Mouse (Mus musculus): ENCODE measurements at regions not wholly inside any gene's neighbourhood (a gene's known extent, or its start where the extent isn't known, plus 50 kb on each side); places are given as distances from the start of the nearest gene placed in this dataset.
"Not testable (repeated sequence)": the region's sequence is repeated elsewhere in the genome, so short reads cannot be mapped to it uniquely, and the experiment has no call there.

DNA sequence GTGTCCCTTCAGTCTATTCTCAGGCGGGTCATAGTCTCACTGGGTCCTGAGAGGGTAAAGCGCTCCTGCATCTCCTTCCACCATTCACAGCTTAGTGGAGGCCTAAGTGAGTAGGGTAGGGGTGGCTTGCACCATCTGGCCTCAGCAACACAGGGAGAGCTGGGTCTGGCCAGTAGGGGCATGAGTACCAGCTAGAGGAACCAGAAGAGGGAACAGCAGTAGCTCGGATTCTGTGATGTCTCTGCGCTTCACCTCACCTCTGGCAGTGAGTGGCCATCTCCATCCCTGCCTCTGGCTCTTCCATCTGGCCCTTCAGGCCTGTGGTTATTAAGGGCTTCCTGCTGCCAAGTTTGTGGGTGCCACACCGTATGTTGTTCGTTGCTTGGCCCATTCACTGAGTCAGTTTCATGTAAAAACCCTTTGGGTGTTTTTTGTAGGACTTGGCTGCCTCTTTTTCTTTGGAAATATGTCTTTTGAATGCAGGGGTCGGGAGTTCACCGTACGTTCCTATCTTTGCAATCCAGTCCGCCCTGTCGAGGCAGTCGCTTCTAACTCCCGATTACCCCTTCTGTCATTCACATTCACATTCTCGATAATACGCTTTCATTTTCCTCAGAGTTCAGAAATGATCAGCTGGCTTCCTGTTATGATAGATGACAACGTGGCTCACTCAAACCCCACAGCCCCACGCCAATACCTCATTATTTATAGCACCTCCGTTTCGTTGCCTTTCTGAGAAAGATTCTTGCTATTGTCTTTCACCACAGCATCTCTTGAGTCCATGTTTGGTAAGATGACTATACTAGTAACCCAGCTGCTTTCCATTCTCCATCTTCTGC is 99.4 kb upstream of the Mrps10 start:
- DNase-seq: no peak

DNA sequence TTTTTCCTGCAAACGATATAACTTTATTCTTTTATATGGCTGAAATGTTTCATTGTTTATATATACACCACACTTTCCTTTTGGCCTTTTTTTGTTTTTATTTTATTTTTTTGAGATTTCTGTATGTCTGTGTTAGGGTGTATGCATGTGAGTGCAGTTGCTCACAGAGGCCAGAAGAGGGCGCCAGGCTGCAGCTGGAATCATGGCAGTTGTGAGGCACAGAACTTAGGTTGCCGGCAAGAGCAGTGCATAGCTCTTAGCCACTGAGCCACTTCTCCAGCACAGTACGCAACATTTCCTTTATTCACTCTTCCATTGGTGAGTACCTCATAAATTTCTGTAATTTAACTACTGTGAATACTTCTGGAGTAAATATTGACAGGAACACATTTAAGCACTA is 100.8 kb upstream of the Mrps10 start:
- no peak for DNase-seq

DNA sequence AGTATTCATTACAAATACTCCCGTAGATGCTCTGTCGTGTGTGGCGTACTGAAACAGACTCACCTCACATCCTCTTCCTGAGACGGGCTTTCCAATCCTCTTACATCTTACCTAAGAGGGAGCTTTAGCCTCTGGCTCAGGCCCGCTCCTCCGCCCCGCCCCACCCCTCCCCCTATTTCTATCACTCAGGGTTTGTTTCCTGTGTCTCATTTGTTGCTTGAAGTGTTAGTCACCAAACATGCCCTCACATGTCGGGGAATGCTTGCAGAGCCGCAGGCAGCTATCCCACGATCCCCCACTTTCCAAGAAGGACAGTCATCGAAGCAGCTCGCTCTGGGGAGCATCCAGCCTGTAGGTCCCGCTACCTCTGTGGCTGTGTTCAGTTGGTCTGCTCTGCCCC is 101.6 kb upstream of the Mrps10 start:
- DNase-seq: no peak

DNA sequence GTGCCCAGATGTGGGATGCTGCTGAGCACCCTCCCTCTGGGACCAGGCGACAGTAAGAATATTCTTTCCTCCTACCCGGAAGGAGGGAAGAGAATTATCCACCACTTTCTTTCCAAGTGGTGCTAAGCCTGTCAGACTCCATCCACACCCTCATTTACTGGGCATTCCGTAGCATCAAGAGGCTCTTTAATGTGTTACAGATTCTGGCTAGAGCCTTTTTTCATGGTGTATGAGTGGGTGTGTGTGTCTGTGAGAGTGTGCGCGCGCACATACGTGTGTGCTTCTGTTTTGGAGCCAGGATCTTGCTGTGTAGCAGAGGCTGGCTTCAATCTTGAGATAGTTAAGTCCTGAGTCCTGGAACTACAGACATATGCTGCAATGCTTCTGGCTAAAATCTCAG is 102.4 kb upstream of the Mrps10 start:
- no peak for DNase-seq

DNA sequence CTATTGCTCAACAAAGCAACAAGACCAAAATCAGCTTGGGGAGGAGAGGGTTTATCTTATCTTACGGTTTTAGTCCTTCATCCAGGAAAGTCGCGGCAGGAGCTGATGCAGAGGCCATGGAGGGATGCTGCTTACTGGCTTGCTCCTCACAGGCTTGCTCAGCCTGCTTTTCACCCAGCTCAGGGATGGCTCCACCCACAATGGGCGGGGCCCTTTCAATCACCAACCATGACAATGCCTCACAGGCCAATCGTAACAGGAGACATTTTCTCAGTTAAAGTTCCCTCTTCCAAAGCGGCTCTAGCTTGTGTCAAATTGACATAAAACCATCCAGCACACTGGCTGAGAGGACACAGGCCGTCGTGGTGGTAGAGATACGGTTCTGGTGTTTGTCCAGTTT is 105.7 kb upstream of the Mrps10 start:
- no peak for DNase-seq

DNA sequence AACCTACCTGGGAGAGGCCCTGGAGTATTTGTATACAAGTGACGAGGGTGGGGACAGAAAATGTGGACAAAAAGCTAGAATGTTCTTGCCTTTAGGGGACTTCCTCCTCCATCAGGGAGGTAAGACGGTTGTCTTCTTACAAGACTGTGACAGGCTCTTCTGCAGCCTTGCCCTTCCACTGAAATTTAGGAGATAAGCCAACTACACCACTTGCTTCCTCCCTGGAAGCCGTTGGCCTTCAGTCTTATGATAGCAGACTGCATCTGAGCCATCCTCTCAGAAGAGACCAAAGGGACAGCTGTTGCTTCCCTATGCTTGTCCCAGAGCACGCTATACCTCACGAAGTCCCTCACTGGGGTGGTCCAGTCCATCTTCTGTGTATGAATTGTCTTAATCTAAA is 106.5 kb upstream of the Mrps10 start:
- DNase-seq: no peak

DNA sequence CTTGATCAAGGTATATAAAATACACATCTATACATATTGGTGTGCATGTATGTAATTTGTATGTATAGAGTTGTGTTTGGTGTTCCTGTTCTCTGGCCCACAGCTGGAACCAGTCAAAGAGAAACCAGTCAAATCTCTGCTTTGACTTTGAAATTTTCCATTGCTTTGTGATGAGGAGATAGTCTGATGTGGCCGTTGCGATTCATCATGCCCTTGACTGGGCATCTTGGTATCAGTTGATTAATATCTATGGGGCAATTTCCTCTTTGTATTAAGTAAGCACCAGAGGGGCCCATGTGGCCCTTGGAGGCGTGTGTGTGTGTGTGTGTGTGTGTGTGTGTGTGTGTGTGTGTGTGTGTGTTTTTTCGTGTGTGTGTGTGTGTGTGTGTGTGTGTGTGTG is 107.7 kb upstream of the Mrps10 start:
- no peak for DNase-seq

DNA sequence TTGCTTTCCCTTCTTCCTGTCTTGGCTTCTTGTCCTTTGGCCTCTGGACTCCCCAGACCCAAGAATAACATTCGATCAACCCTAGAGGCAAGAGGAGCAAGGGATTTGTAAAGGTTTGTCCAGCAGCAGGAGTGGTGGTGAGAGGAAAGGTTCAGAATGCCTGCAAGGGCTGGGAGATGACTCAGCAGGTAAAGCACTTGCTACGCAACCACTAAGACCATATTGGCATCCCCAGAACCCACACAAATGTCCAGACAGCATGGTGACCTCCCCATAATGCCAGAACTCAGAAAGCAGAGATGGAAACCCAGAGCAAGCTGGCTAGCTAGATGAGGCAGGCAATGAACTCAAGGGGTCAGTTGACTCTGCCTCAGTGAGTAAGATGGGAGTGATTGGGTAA is 110.4 kb upstream of the Mrps10 start:
- DNase-seq: no peak

DNA sequence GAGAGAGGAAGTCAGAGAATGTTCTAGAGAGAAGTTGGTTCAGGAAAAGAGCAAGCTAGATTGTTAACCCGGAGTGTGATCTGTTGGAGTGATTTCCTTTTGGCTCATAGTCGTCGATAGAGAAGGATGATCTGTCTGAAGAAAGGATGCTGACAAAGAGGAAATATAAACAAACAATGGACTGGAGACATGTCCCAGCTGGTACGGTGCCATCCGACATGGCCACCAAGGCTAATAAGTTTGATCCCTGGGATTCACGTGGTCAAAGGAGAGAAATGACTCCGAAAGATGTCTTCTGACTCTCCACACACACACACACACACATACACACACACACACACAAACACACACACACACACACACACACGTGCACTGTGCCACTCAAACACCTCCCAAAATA is 113.5 kb upstream of the Mrps10 start:
- DNase-seq: no peak

DNA sequence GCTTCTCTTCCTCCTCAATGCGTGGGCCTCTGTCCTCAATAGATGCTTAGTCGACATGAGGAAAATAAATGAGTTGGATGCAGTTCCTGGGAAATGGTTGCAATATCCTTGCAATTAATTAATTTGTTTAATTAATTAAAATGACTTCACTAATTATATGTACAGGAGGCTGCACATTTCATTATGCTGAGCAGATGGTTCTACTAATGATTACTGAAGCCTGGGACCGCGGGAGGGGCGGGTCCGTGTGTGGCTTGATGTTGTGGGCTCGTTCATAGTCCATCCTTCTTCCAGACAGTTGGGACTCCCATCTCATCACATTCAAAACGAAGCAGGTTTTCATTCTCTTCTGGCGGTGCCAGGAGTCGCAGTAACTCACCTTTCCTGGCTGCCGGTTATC is 114.7 kb upstream of the Mrps10 start:
- DNase-seq: no peak

DNA sequence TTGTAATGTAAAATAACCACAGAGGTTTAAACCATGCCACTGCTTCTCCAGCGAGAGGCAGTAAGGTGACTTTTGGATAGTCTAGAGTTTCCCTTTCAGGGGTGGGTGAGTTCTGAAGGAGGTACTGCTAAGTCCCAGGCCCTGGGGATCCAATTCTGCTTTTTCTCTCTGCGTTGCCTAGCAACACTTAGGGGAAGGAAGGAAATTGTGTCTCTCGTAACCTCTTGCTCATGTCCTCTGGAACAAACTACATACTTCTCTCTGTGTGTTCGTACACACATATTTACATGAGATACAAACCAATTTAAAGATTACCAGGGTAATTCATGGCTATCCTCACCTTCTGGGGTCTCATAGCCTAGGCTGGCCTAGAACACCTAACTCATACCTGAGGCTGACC is 118.7 kb upstream of the Mrps10 start:
- peak in 1 of 2 experiments; percentile 27 for DNase-seq

DNA sequence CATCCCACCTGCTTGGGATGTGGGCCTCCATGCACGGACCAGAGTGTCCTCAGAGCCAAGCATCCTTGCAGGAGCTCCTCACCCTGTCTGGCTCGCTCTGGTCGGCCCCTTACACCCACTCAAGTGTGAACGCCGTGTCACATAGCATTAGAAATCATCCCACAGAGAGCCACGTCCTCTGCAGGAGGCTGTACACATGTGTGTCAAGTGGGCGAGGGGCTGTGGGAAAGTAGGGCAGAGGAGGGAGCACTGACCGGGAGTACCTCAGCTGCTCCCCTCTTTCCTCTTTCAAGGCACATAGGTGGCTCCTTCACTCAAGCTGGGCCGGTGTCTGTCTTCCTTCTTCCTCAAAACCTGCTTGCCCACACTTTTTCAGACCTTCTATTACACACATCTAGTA is 119.5 kb upstream of the Mrps10 start:
- no peak for DNase-seq

DNA sequence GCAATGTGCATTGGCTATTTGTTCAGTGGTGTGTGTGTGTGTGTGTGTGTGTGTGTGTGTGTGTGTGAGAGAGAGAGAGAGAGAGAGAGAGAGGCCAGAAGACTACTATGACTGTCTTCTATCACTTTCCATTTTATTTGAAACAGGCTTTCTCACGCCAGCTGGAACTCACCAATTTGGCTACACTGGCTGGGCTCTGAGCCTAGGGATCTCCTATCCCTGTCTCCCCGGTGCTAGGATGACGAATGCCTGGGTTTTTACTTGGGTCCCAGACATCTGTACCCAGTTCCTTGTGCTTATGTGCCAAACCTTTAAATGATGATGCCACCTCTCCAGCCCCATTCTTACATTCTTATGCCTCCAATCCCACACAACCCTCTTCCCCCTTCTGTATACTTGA is 120.6 kb upstream of the Mrps10 start:
- DNase-seq: peak in 1 of 2 experiments; percentile 18

DNA sequence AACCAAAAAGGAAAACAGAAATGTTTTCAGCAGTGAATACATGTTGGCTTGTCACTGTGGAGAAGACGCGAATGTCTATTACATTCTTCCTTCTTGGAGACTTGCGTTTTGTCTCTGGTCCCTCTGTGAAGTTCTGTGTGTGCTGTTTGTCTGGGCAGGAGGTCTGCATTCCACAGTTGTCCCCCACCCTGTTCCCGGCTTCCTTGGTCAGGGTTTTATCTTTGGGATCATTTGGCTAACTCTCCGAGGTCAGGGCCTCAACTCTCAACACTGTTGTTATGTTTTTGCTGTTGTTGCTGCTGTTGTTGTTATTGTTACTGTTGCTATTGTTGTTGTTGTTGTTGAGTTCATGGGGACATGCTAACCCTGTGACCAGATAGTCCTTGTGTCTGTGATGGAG is 121.2 kb upstream of the Mrps10 start:
- DNase-seq: peak; percentile 22 to 35

DNA sequence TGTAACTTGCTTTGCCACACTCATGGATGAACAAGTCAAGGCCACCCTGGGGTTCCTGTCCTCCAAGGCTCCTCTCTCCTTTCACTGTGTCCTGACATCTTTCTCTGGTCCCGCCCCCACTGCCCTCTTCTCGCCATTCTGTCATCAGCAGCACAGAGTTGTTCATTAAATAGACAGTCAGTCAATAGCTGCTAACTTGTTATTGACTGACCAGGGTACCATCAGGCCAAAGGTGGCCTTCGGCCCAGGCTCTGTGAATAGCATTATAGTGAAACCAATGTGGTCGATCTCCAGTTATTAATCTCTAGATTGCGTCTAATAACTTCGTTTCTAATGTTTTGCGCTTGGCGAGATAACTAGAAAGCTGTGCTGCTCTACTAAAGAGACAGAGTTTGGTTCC is 122.1 kb upstream of the Mrps10 start:
- DNase-seq: no peak

DNA sequence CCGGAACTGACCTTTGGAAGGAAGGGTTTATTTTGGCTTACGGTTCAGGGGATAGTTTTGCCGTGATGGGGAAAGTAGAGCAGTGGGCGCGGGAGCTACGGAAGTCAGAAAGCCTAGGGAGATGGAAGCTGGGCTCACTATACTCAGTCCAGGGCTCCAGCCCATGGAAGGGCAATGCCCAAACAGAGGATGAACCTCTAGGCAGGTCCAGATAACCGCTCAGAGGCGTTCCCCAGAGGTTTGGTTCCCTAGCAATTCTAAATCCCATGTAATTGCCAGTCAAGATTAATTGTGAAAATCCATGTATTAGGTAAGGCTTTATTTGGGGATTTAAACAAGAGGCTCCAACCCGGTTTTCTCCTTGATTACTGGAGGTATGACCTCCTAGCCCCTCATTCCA is 123.1 kb upstream of the Mrps10 start:
- no peak for DNase-seq

DNA sequence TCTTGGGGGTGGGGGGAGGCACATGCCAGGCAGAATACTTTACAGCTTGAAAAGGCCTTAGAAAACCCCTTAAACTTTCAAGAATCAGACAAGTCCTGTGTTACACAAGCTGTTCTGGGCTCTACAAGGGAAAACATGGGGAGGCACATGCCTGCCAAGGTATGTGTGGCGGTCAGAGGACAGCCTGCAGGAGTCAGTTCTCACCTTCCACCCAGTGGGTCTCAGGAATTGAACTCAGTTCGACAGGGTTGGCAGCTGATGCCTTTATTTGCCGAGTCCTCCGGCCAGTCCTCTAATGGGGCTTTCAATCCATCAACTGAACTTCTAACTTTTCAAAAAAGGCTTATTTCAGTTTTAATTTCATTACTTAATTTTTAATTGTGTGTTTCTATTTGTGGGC is 129.6 kb upstream of the Mrps10 start:
- DNase-seq: no peak

DNA sequence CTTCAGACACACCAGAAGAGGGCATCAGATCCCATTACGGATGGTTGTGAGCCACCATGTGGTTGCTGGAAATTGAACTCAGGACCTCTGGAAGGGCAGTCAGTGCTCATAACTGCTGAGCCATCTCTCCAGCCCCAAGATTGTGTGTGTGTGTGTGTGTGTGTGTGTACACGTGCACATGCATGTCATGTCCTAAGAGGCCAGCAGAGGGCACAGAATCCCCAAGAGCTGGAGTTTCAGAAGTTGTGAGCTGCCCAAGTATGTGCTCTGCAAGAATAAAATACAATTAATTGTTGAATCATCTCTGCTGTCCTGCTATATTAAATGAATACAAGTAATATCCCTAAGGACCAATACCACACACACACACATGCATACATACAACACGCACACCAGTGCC is 130.8 kb upstream of the Mrps10 start:
- not testable (repeated sequence) for DNase-seq

DNA sequence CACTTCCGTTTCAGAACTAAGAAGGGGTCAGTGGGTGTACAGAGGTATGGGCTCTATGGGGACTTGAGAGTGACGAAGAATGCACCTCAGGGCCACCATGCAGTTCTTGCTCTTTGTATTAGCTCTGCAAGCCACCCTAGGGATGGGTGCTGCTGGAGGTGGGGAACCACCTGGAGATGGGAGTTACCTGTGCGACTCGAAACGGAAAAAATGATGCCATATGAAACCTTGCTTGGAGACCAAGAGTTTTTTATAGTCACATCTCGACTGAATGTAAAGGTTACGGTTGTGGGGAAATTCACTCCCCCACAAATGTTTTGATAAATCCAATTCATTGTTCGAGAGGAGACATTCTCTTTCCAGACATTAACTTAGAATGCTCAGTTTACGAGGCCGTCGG is 134.3 kb upstream of the Mrps10 start:
- no peak for DNase-seq

DNA sequence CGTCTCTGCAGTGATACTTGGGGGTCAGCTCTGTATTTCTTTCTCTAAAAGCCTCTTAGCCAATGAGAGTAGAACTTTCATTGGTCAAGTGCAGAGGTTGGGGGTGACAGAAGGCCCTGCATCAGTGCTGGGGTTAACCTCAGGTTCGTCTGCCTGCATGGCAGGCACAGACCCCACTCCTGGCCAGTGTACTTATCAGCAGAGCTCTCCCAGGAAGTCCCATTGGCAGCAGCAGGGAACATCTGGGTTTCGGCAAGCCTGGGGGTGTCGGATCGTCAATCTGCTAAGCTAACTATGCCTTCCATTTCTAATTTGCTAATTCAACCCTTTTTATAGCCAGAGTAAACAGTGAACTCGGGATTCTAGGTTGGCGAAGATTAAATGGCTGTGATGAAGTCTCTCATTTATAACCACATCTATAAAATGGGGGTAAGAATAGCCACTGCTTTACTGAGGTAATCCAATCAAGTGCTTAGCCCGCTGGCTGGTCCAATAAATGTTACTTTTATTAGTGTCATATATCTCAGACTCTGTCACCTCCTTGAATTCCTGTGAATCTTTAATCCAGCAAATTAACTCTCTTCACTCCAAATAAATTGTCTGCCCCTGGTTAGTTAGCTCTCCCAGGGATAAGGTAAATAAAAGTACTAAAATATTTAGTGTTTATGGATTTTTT is 135.5 kb upstream of the Mrps10 start:
- DNase-seq: peak in 1 of 2 experiments; percentile 12

DNA sequence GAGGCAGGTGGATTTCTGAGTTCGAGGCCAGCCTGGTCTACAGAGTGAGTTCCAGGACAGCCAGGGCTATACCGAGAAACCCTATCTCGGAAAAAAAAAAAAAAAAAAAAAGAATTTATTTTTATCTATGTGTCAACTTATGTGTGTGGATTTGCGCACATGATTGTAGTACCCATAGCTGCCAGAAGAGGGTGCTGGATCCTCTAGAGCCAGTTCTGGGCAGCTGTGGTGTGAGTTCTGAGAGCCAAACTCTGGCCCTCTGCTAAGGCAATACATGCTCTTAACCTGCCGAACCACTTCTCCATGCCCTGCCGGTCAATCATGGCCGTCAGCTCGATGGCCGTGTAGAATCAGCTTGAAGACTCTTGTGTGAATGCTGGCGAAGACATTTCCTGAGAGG is 138.0 kb upstream of the Mrps10 start:
- peak in 1 of 2 experiments; percentile 14 for DNase-seq

DNA sequence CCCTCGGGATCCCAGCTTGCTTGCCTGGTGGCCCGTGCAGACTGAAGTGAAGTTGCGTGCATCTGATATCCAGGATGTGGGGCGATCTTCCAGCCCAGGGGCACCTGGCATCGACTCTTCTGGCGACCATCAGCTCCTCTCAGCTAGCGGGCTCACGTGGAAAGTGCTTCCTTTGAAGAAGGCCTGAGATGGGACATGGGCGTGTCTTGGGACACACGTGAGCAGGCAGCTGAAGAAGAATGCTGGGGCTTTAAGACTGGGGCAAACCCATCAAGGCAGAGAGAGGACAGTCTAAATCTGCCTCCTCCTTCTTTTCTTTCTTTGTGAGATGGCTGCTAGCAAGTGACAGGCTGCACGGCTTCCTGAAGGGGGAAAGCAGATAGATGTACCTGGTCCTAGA is 142.3 kb upstream of the Mrps10 start:
- no peak for DNase-seq

DNA sequence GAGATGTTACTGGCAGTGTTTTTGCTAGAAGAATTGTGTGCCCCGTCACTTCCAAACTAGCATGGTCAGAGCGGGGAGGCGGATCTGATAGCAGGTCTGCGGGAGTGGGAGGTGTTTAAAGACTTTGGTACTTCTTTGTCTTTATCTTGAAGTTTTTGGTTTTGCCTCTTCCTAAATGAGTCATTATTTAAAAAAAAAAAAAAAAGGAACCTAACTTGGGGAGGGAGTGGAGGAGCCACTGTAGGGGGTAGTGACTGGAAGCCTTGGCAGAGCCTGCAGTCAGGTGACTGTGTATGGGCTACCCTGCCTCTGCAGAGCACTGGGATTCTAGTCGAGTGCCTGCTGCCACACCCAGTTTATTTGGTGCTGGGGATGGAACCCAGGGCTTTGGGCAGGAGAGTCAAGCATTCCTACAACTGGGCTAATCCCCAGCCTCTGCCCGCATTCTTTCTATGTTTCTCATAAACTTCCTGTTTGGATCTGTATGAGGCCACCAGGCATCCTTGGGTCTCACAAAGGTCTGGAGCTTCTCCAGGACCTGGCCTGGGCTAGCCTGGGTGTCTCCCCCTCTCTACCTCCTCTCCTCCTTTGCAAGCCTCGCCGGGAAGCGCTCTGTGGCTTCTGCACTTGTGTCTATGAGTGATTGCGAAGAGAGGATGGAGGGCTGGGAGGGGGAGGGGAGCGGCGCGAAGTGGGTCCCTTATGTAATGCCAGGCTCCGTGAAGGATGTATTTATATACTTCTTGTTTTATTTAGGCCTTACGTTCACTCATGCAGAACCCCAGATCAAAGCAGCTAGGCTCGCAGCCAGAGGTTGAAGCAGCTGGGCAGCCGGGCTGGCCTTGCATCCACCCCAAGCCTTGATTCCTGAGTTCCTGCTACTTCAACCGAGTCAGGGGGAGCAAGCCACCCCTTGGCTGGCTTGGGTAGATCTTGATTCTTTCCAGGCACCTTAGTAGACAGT is 143.1 kb upstream of the Mrps10 start:
- peak; percentile 11 to 23 for DNase-seq

Measured in kidney, postnatal 36 days (tissue).